Mouse (Mus musculus): ENCODE results near the gene C87436. TPM values are rescaled to one million over a fixed set of nuclear protein-coding genes. Genes with fewer than 3 reads are reported as not detected.

Gene C87436
- polyA plus RNA-seq, 1 experiment from 2014 or later: 21.4 TPM

GRCm38 (mm10) chr6:86519767-86520345 is 81.7 kb downstream of the C87436 start:
- H3K4me2 ChIP-seq (ENCODE audit: low read length): no peak overlapping the region
- 74% methylated on average over 3 of the region's 3 CpGs for WGBS
- DNase-seq (ENCODE audit: low spot score): no peak
- H3K4me1 ChIP-seq (replicated peaks; ENCODE audit: control insufficient read depth, insufficient read depth, low read length): peaks cover 10% of the 10 kb centered on the region; the same call in 1 of the 2 replicates
- no peak overlapping the region for H3K9ac ChIP-seq (ENCODE audit: low read length)
- no peak for ATAC-seq (replicated peaks; ENCODE audit: low FRiP score, low TSS enrichment, low read depth)
- H3K27ac ChIP-seq (ENCODE audit: low read depth): no peak overlapping the region
- no peaks in the 10 kb centered on the region for H3K9me3 ChIP-seq (ENCODE audit: control insufficient read depth, low read length)
- no peak overlapping the region for H3K4me3 ChIP-seq (ENCODE audit: low read depth, low read length)
- no peaks in the 10 kb centered on the region for H3K27me3 ChIP-seq (replicated peaks; ENCODE audit: control insufficient read depth, insufficient read depth, low read length)
- peaks cover 19% of the 10 kb centered on the region; the same call in 1 of the 2 replicates for H3K36me3 ChIP-seq (ENCODE audit: control insufficient read depth, insufficient read depth, low read length)

DNA sequence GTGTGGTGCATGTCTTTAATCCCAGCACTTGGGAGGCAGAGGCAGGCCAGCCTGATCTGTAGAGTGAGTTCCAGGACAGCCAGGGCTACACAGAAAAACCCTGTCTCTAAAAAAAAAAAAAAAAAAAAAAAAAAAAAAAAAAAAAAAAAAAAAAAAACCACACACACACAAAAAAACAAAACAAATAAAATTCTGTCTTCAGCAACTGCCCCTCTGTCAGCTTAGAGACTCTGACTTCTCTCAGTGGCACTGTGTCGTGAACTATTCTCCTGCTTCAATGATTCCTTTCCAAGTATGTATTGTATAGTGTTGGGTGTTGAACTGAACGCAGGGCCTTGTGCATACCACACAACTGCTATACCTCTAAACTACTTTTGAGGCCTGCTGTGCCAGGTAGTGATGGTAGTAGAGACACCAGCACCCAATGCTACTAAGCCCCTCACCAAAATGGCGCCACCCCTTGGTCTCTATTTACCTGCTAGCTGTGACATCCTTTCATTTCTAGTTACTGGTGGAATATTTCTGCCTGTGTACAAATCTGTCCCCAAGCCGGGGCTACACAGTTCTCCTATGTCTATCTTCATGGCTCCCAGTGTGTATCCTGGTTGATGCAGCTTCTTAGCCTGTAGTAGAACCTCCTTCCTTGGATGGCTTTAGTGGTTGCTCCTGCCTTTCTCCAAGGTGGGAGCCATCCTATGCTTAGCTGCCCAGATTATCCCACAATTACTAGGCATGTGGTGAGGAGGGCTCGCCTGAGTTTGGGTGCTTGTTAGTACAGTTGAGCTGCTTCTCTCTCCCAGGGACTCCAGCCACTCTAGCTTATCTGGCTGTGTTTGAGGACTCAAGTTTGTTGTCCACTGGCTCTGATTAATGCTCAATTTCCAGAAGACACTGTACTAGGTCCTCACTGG is 84.1 kb downstream of the C87436 start:
- WGBS: 87% methylated on average over 5 of the region's 5 CpGs
- Histone ChIP-seq H3K4me2 (ENCODE audit: low read length) (peak overlapping the region; percentile 84), H3K36me3 (ENCODE audit: control insufficient read depth, insufficient read depth, low read length) (peaks cover 22% of the 10 kb centered on the region; the same call in 1 of the 2 replicates), H3K4me1 (replicated peaks; ENCODE audit: control insufficient read depth, insufficient read depth, low read length) (peaks cover 10% of the 10 kb centered on the region; the same call in 1 of the 2 replicates), H3K27me3 (replicated peaks; ENCODE audit: control insufficient read depth, insufficient read depth, low read length) (no peaks in the 10 kb centered on the region), H3K4me3 (ENCODE audit: low read depth, low read length) (no peak overlapping the region; the same call in 1 of the 2 replicates), H3K9me3 (ENCODE audit: control insufficient read depth, low read length) (no peaks in the 10 kb centered on the region), H3K27ac (ENCODE audit: low read depth) (no peak overlapping the region; the same call in 1 of the 2 replicates), H3K9ac (ENCODE audit: low read length) (no peak overlapping the region)
- DNase-seq (ENCODE audit: low spot score) (no peak), ATAC-seq (replicated peaks; ENCODE audit: low FRiP score, low TSS enrichment, low read depth) (no peak)

Other genes starting within 250 kb of the C87436 start
- 6.8 and 7.3 TPM in 2 replicates for gene Tgfa, start 243.2 kb upstream of the C87436 start, polyA plus RNA-seq (2014; fragmentation: Nextera tagmentation; extraction: Ambion mirVana)
- gene Fam136a, start 72.7 kb upstream of the C87436 start, polyA plus RNA-seq (2014; fragmentation: Nextera tagmentation; extraction: Ambion mirVana): 162 and 167 TPM in 2 replicates
- 787 and 872 TPM in 2 replicates for gene Snrpg, start 67.1 kb upstream of the C87436 start, polyA plus RNA-seq (2014; fragmentation: Nextera tagmentation; extraction: Ambion mirVana)
- 81.6 and 87.9 TPM in 2 replicates for gene Pcyox1, start 41.2 kb upstream of the C87436 start, polyA plus RNA-seq (2014; fragmentation: Nextera tagmentation; extraction: Ambion mirVana)
- gene Tia1, start 34.2 kb upstream of the C87436 start, polyA plus RNA-seq (2014; fragmentation: Nextera tagmentation; extraction: Ambion mirVana): 184 and 216 TPM in 2 replicates
- gene Gm44790, start 11.7 kb upstream of the C87436 start, polyA plus RNA-seq (2014; fragmentation: Nextera tagmentation; extraction: Ambion mirVana): not detected in 2 replicates
- 261 and 405 TPM in 2 replicates for gene Pcbp1, start 87.9 kb downstream of the C87436 start, polyA plus RNA-seq (2014; fragmentation: Nextera tagmentation; extraction: Ambion mirVana)
- 0.26 and 0.69 TPM in 2 replicates for gene Asprv1, start 189.8 kb downstream of the C87436 start, polyA plus RNA-seq (2014; fragmentation: Nextera tagmentation; extraction: Ambion mirVana)
- 9.4 and 10.3 TPM in 2 replicates for gene Mxd1, start 230.8 kb downstream of the C87436 start, polyA plus RNA-seq (2014; fragmentation: Nextera tagmentation; extraction: Ambion mirVana)
- gene Snrnp27, start 246.1 kb downstream of the C87436 start, polyA plus RNA-seq (2014; fragmentation: Nextera tagmentation; extraction: Ambion mirVana): 105 and 110 TPM in 2 replicates